Mouse (Mus musculus) liver, adult 2 months (tissue): ENCODE results near the gene Ncmap. TPM values are rescaled to one million over a fixed set of nuclear protein-coding genes. Genes with fewer than 3 reads are reported as not detected.

Source experiments
- DNase-seq: peaks from one replicate; pipeline ENCODE4 v3.0.0-alpha.2; 2011; ENCODE audit warnings: low read depth, low spot score; ENCODE audit errors: extremely low read depth
- H3K27ac ChIP-seq: fragments of 200-500 bp; replicated peaks from 2 replicates; pipeline ENCODE4 v1.5.1; 2012; ENCODE audit warnings: low read depth, mild to moderate bottlenecking, control low read depth, inconsistent platforms, low read length; ENCODE audit not compliant: insufficient read depth
- H3K27me3 ChIP-seq: fragments of 200-500 bp; 2 replicates; pipeline ENCODE4 v1.6.1; 2012; ENCODE audit warnings: mild to moderate bottlenecking, moderate library complexity, low read length, inconsistent platforms; ENCODE audit not compliant: control insufficient read depth, insufficient read depth
- H3K36me3 ChIP-seq: fragments of 200-500 bp; 2 replicates; pipeline ENCODE4 v1.6.1; 2012; ENCODE audit warnings: low read length, inconsistent platforms; ENCODE audit not compliant: control insufficient read depth, insufficient read depth
- H3K4me1 ChIP-seq: fragments of 200-500 bp; 2 replicates; pipeline ENCODE4 v1.6.1; 2011; ENCODE audit warnings: low read length; ENCODE audit not compliant: control insufficient read depth, insufficient read depth
- H3K4me3 ChIP-seq: fragments of 200-500 bp; 2 replicates; pipeline ENCODE4 v1.5.1; 2011; ENCODE audit warnings: low read depth, mild to moderate bottlenecking, control low read depth, low read length, moderate library complexity; ENCODE audit not compliant: insufficient read depth
- H3K79me2 ChIP-seq: fragments of 200-500 bp; 2 replicates; pipeline ENCODE4 v1.6.1; 2012; ENCODE audit warnings: inconsistent platforms, mild to moderate bottlenecking, low read length, moderate library complexity; ENCODE audit not compliant: control insufficient read depth, insufficient read depth
- H3K9ac ChIP-seq: fragments of 200-500 bp; 2 replicates; pipeline ENCODE4 v1.6.1; 2012; ENCODE audit warnings: low read depth, mild to moderate bottlenecking, control low read depth, inconsistent platforms, low read length
- CTCF ChIP-seq: fragments of 200-500 bp; IDR thresholded peaks from 2 replicates; pipeline ENCODE4 v1.5.1; 2011; ENCODE audit warnings: low read depth, low read length, control low read depth
- POLR2A ChIP-seq: fragments of 200-500 bp; IDR thresholded peaks from 2 replicates; pipeline ENCODE4 v1.6.1; 2011; ENCODE audit warnings: low read length, control low read depth; ENCODE audit not compliant: insufficient read depth; ENCODE audit errors: extremely low read depth
- WGBS: fragments of 180-500 bp; shearing (Covaris S2); methylation state at CpG from one replicate; pipeline ENCODE4 v1.1.7; 2018; 5-methylcytosine and 5-hydroxymethylcytosine counted together
- polyA plus RNA-seq: library from polyadenylated mRNA; depleted of rRNA; stranded (reverse); fragments of >200 nt; gene quantifications from 2 replicates; pipeline ENCODE4 v1.2.3, GENCODE M21; 2012
- total RNA-seq: library from RNA; depleted of rRNA; stranded (reverse); fragments of >200 nt; gene quantifications from 2 replicates; pipeline ENCODE4 v1.2.3, GENCODE M21; 2014

The Ncmap gene
- total and polyA plus RNA-seq, 2 experiments = 3.6 to 3.7 TPM

DNA sequence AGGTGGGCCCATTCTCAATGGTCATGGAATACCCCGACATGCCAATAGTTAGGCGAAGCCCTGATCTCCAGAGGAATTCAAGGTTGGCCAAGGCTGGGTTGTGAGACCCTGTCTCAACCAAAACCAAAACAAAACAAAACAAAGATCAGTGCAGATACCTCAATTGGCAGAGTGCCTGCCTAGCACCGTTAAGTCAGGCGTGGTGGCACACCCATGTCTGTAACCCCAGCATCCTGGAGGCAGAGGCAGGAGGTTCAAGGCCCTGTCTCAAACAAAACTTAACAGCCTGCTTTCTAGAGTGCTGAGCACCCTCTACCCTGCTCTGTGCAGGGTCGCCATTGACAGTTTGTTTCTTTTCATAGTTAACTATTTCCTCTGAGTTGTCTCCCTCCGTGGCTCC lies 7.0 kb downstream of the Ncmap start:
- no peak overlapping the region for H3K9ac ChIP-seq
- H3K4me1 ChIP-seq = no peaks in the 10 kb centered on the region
- DNase-seq = no peak
- TF ChIP-seq CTCF (no peak), POLR2A (no peak)
- H3K27me3 ChIP-seq = no peaks in the 10 kb centered on the region
- no peaks in the 10 kb centered on the region for H3K79me2 ChIP-seq
- WGBS = 71% methylated on average over 6 of the region's 6 CpGs
- no peaks in the 10 kb centered on the region for H3K36me3 ChIP-seq
- no peak overlapping the region for H3K4me3 ChIP-seq
- no peak overlapping the region for H3K27ac ChIP-seq

DNA sequence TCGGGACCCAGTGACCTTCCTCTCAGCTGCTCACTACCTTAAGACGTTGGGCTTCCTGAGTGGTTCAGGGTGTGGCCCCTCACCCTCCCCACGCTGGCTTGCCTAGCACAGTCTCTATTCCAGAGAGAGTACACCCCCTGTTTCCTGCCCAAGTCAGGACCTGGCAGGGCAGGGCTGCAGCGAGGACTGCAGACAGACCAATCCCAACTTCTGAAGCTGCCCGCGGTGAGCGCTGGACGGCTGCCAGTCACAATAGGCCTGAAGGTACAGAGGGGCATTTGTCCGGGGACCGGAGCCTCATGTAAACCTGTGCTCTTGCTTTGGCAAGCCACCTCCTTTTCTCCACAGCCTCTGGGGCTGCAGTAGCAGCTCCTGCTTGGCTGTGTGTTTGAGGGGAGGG lies 12.4 kb downstream of the Ncmap start:
- WGBS = 55% methylated on average over 10 of the region's 10 CpGs
- Histone ChIP-seq H3K79me2 (no peaks in the 10 kb centered on the region), H3K4me3 (no peak overlapping the region)

DNA sequence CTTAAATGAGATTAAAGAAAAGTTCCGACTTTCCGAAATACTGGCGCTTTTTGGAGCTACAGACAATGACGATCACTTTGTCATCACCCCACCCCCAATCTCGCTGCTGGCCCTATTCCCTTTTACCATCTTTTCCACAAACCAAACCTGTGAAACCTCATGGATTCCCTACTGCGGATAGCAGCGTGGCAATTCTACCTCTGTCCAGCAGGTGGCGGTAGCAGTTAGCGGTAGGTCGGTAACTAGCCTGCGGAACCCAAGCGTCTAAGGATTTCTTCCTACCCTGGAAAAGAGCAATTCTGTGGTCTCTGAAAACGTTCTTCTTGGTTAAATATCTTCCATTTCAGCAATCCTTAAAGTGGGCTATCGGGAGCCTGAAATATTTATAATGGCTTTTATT lies 15.7 kb downstream of the Ncmap start:
- H3K79me2 ChIP-seq = no peaks in the 10 kb centered on the region
- H3K4me1 ChIP-seq = peaks cover 3% of the 10 kb centered on the region
- no peak overlapping the region for H3K4me3 ChIP-seq
- peak; percentile 57 for DNase-seq
- H3K9ac ChIP-seq = no peak overlapping the region
- WGBS = 1% methylated on average over 14 of the region's 14 CpGs
- H3K27me3 ChIP-seq = no peaks in the 10 kb centered on the region
- no peak overlapping the region for H3K27ac ChIP-seq
- H3K36me3 ChIP-seq = no peaks in the 10 kb centered on the region
- TF ChIP-seq CTCF (peak; percentile 94), POLR2A (no peak)

More for the DNA sequence above, 12.4 kb downstream of the Ncmap start:
- DNase-seq = no peak
- Histone ChIP-seq H3K9ac (no peak overlapping the region), H3K4me1 (no peaks in the 10 kb centered on the region), H3K36me3 (no peaks in the 10 kb centered on the region), H3K27me3 (no peaks in the 10 kb centered on the region), H3K27ac (no peak overlapping the region)
- TF ChIP-seq CTCF (no peak), POLR2A (no peak)

DNA sequence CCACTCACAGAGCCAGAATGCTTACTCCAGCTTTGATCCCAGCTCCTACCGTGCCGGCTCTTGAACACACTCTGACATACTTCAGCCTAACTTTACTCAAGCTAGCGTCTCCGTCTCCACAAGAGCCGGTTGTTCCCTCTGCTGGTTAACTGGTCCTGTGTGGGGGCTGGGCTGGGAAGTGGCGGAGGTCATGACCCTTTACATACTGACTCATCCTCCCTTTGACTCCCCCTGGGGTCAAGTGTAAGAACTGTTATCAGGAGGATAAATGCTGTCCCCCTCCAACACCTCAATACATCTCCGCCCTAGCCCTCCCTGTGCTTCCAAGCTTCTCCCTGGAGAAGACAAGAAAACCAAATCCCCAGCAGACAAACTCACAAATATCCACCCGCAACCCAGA lies 16.7 kb downstream of the Ncmap start:
- WGBS = 66% methylated on average over 8 of the region's 8 CpGs
- Histone ChIP-seq H3K27ac (no peak overlapping the region), H3K36me3 (no peaks in the 10 kb centered on the region), H3K27me3 (no peaks in the 10 kb centered on the region), H3K79me2 (no peaks in the 10 kb centered on the region), H3K4me1 (peaks cover 6% of the 10 kb centered on the region), H3K4me3 (no peak overlapping the region), H3K9ac (no peak overlapping the region)
- TF ChIP-seq POLR2A = no peak
- no peak for TF ChIP-seq CTCF
- DNase-seq = no peak

DNA sequence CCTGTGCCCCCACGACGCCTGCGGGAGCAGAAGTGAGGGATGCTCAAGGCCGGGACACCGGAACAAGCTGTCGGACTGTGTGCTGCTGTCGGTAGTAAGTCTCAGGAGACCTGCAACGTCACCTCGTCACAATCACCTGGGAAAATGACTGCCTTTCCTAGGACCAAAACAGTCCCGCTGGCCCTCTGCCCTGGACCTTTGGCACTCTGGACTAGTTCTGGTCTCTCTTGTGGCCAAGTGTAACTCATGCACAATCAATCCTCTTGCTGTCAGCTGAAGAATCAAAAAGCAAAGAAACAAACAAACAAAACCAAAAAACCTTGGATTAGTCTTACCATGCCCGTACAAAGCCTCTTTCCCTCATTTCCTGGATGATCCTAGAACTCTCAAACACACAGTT lies 20.8 kb downstream of the Ncmap start:
- DNase-seq = peak; percentile 86
- Histone ChIP-seq H3K4me3 (no peak overlapping the region), H3K27me3 (no peaks in the 10 kb centered on the region), H3K27ac (peak overlapping the region; percentile 28; the same call in 1 of the 2 replicates), H3K4me1 (peaks cover 6% of the 10 kb centered on the region), H3K79me2 (no peaks in the 10 kb centered on the region), H3K9ac (no peak overlapping the region), H3K36me3 (no peaks in the 10 kb centered on the region)
- WGBS = 35% methylated on average over 11 of the region's 11 CpGs
- TF ChIP-seq POLR2A = no peak
- TF ChIP-seq CTCF = no peak

- Histone ChIP-seq H3K9ac (no peak overlapping the region), H3K27me3 (no peaks in the 10 kb centered on the region), H3K4me1 (peaks cover 9% of the 10 kb centered on the region), H3K4me3 (no peak overlapping the region), H3K27ac (no peak overlapping the region), H3K79me2 (no peaks in the 10 kb centered on the region), H3K36me3 (no peaks in the 10 kb centered on the region)
- TF ChIP-seq CTCF (peak; percentile 60), POLR2A (no peak)
- WGBS = 79% methylated on average over 3 of the region's 3 CpGs
- no peak for DNase-seq
Measured at GRCm38 (mm10) chr4:135375444-135375843, 22.6 kb downstream of the Ncmap start.
